Mouse (Mus musculus) heart, adult 2 months (tissue): ENCODE results near the gene Nr1h4. TPM values are rescaled to one million over a fixed set of nuclear protein-coding genes. Genes with fewer than 3 reads are reported as not detected.

Source experiments
- DNase-seq, 2 experiments: peaks; one replicate each; pipeline ENCODE4 v3.0.0; 2021
- H3K27ac ChIP-seq: fragments of 200-600 bp; 2 replicates; pipeline ENCODE4 v1.8.1; 2022
- H3K27me3 ChIP-seq: fragments of 200-500 bp; 2 replicates; pipeline ENCODE4 v1.6.1; 2012; ENCODE audit warnings: mild to moderate bottlenecking, low read length, inconsistent platforms, mixed read lengths; ENCODE audit not compliant: control insufficient read depth, insufficient read depth
- H3K36me3 ChIP-seq: fragments of 200-500 bp; 2 replicates; pipeline ENCODE4 v1.6.1; 2012; ENCODE audit warnings: low read length, inconsistent platforms; ENCODE audit not compliant: control insufficient read depth, insufficient read depth
- H3K4me1 ChIP-seq: fragments of 200-500 bp; 2 replicates; pipeline ENCODE4 v1.6.1; 2011; ENCODE audit warnings: low read length; ENCODE audit not compliant: control insufficient read depth, insufficient read depth
- H3K4me3 ChIP-seq: fragments of 200-600 bp; 2 replicates; pipeline ENCODE4 v1.8.1; 2022
- H3K79me2 ChIP-seq: fragments of 200-500 bp; replicated peaks from 2 replicates; pipeline ENCODE4 v1.6.1; 2012; ENCODE audit warnings: mild to moderate bottlenecking, inconsistent platforms, low read length, moderate library complexity, mixed read lengths; ENCODE audit not compliant: control insufficient read depth, insufficient read depth
- H3K9ac ChIP-seq: fragments of 200-500 bp; 2 replicates; pipeline ENCODE4 v1.6.1; 2012; ENCODE audit warnings: low read depth, mild to moderate bottlenecking, control low read depth, inconsistent platforms, low read length, mixed read lengths
- CTCF ChIP-seq: fragments of 200-600 bp; IDR thresholded peaks from 2 replicates; pipeline ENCODE4 v1.8.1; 2022; ENCODE audit warnings: antibody characterized with exemption, mild to moderate bottlenecking, moderate library complexity
- EP300 ChIP-seq: fragments of 200-500 bp; IDR thresholded peaks from 2 replicates; pipeline ENCODE4 v1.6.1; 2011; ENCODE audit warnings: low read depth, low read length, control low read depth; ENCODE audit not compliant: insufficient read depth
- POLR2A ChIP-seq: fragments of 200-500 bp; IDR thresholded peaks from 2 replicates; pipeline ENCODE4 v1.6.1; 2011; ENCODE audit warnings: mild to moderate bottlenecking, low read depth, low read length, control low read depth; ENCODE audit not compliant: insufficient read depth
- WGBS: fragments of 180-500 bp; shearing (Covaris S2); methylation state at CpG from one replicate; pipeline ENCODE4 v1.1.7; 2018; 5-methylcytosine and 5-hydroxymethylcytosine counted together
- intact Hi-C: fragments of 180-260 bp; cut with DNase I; formaldehyde crosslinking; loops from one replicate; pipeline ENCODE4 v1.15.1; 2025
- polyA plus RNA-seq: library from polyadenylated mRNA; depleted of rRNA; stranded (reverse); fragments of >200 nt; gene quantifications from 2 replicates; pipeline ENCODE4 v1.2.3, GENCODE M21; 2012
- total RNA-seq, 2 experiments: library from RNA; stranded (reverse); gene quantifications; 2 replicates each; pipeline ENCODE4 v1.2.3; 2021

Gene Nr1h4
- total and polyA plus RNA-seq, 3 experiments = 0.20 to 0.48 (median 0.23) TPM

DNA sequence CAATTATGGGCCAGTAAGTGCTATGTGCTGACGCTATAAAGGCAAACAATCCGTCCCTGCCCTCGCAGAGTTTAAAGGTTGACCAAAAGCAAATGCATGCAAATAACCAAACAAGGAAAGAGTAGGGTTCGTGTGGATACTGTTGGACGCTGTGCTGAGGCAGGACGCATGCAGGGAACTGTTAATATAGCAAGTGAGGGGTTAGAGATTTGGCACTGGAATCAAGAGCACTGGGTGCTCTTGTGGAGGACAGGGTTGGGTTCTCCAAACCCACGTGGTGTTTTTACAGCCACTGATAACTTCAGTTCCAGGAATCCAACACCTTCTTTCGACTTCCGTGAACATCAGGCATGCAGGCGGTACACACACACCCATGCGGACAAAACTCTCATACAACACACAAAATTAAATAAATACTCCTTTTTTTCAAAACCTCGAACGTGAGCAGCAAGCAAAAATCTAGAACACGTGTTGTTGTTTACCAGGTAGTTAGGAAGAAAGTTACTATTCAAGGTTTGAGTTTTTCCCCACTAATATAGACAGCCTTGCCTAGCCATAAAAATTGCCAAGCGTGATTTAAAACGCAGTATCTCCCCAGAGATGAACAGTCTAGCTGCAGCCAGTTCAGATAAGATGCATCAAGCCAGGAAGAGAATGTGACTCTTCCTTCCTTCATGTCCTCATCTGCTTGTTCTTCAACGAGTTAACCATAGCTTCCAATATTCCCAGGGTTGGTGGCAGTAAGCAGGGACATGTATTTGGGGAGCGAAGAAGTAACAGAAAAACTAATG lies 49.4 kb downstream of the Nr1h4 start:
- 72% methylated on average over 18 of the region's 18 CpGs for WGBS

GRCm38 (mm10) chr10:89483113-89483512 lies 50.3 kb downstream of the Nr1h4 start:
- Histone ChIP-seq H3K27ac (no peak overlapping the region), H3K79me2 (no peaks in the 10 kb centered on the region), H3K27me3 (no peaks in the 10 kb centered on the region), H3K4me3 (no peak overlapping the region), H3K9ac (no peak overlapping the region), H3K4me1 (no peaks in the 10 kb centered on the region), H3K36me3 (no peaks in the 10 kb centered on the region)
- TF ChIP-seq CTCF (no peak), EP300 (no peak), POLR2A (no peak)
- intact Hi-C loops = no loop called here
- no peak for DNase-seq
- WGBS = 91% methylated on average over 14 of the region's 14 CpGs

More for the DNA sequence above, 49.4 kb downstream of the Nr1h4 start:
- TF ChIP-seq CTCF = no peak
- TF ChIP-seq EP300 = no peak
- TF ChIP-seq POLR2A = no peak
- DNase-seq = no peak
- intact Hi-C loops = no loop called here
- Histone ChIP-seq H3K4me1 (no peaks in the 10 kb centered on the region), H3K27ac (no peak overlapping the region), H3K27me3 (no peaks in the 10 kb centered on the region), H3K9ac (no peak overlapping the region), H3K4me3 (no peak overlapping the region), H3K36me3 (no peaks in the 10 kb centered on the region), H3K79me2 (no peaks in the 10 kb centered on the region)

GRCm38 (mm10) chr10:89482142-89482681 lies 51.2 kb downstream of the Nr1h4 start:
- 87% methylated on average over 10 of the region's 10 CpGs for WGBS
- H3K79me2 ChIP-seq = no peaks in the 10 kb centered on the region

GRCm38 (mm10) chr10:89481638-89482037 lies 51.7 kb downstream of the Nr1h4 start:
- no peak for TF ChIP-seq POLR2A
- no peak for TF ChIP-seq CTCF
- no peak for TF ChIP-seq EP300
- no peaks in the 10 kb centered on the region for H3K36me3 ChIP-seq

More at GRCm38 (mm10) chr10:89482142-89482681, 51.2 kb downstream of the Nr1h4 start:
- Histone ChIP-seq H3K4me3 (no peak overlapping the region), H3K36me3 (no peaks in the 10 kb centered on the region), H3K27me3 (no peaks in the 10 kb centered on the region), H3K9ac (no peak overlapping the region), H3K4me1 (no peaks in the 10 kb centered on the region), H3K27ac (no peak overlapping the region)
- intact Hi-C loops = no loop called here
- no peak for DNase-seq
- TF ChIP-seq POLR2A (no peak), CTCF (no peak), EP300 (no peak)

DNA sequence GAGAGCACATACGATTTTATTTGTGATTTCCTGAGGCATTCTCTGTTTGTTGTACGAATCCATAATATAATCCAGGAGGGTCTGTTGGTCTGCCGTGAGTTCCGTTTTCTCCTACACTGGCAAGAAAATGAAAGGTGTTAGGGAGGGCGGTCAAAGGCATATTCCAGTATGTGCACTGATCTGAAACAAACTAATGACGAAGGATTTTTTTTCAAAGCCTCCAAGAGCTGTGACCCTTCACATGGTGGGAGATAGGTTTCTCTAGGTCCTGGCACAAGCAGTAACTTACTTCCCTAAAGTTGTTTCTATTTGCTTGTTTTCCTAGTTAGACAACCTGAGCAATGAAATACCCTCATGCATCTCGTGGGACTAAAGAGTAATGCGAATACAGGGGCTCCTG lies 54.6 kb downstream of the Nr1h4 start:
- no peaks in the 10 kb centered on the region for H3K36me3 ChIP-seq
- TF ChIP-seq POLR2A (no peak), EP300 (no peak), CTCF (no peak)
- no peaks in the 10 kb centered on the region for H3K79me2 ChIP-seq
- no peak overlapping the region for H3K27ac ChIP-seq
- no peaks in the 10 kb centered on the region for H3K4me1 ChIP-seq
- intact Hi-C loops = no loop called here
- no peak for DNase-seq
- 89% methylated on average over 8 of the region's 8 CpGs for WGBS
- H3K9ac ChIP-seq = no peak overlapping the region
- no peak overlapping the region for H3K4me3 ChIP-seq
- H3K27me3 ChIP-seq = no peaks in the 10 kb centered on the region

More at GRCm38 (mm10) chr10:89481638-89482037, 51.7 kb downstream of the Nr1h4 start:
- Histone ChIP-seq H3K27ac (no peak overlapping the region), H3K79me2 (no peaks in the 10 kb centered on the region), H3K4me3 (no peak overlapping the region), H3K4me1 (no peaks in the 10 kb centered on the region), H3K9ac (no peak overlapping the region), H3K27me3 (no peaks in the 10 kb centered on the region)
- 69% methylated on average over 7 of the region's 7 CpGs for WGBS
- intact Hi-C loops = no loop called here
- no peak for DNase-seq

DNA sequence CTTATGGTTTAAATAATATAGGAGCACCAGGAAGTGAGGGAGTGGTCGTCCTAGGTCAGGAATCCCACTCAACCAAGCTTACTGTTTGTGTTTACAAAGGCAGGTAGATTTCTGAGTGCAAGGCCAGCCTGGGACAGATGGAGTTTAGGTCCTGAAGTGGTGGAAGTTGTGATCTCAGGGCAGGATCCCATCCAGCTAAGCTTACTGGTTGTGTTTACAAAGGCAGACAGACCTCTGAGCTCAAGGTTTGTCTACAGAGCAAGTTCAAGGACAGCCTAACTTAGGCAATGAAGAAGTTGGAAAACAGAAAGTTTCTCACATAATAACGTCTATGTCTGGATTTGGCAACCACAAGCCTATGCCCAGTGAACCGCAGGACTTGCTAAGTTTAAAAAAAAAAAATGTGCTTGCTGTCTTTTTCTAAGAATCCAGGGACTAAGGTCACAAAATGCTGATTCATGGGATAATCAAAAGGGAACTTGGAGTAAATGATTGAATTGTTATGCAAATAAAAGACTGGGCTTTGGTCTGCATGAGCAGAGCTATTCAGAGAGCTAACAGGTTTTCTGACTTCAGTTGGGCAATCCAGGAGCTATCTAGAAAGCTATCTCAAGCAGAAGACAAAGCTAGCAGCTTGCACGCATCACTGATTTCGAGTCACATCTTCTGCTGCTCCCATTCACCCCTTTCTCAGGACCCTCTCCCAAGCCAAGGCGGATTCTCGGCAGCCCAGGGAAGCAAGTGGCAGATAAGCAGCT lies 62.6 kb downstream of the Nr1h4 start:
- Histone ChIP-seq H3K27ac (no peak overlapping the region), H3K4me3 (no peak overlapping the region), H3K9ac (no peak overlapping the region), H3K27me3 (no peaks in the 10 kb centered on the region), H3K79me2 (no peaks in the 10 kb centered on the region), H3K4me1 (no peaks in the 10 kb centered on the region), H3K36me3 (no peaks in the 10 kb centered on the region)
- intact Hi-C loops = no loop called here
- 76% methylated on average over 7 of the region's 7 CpGs for WGBS
- TF ChIP-seq CTCF (no peak), EP300 (no peak), POLR2A (no peak)
- DNase-seq = no peak
